Mouse (Mus musculus) cortical plate, adult 2 months (tissue): ENCODE data around the gene Msln.

Experiments
- CTCF ChIP-seq: fragments of 200-500 bp; IDR thresholded peaks from 2 replicates; pipeline ENCODE4 v1.5.1; 2011; ENCODE audit warnings: mild to moderate bottlenecking, control low read depth, low read length; ENCODE audit not compliant: insufficient read depth; ENCODE audit errors: extremely low read depth
- POLR2A ChIP-seq: fragments of 200-500 bp; IDR thresholded peaks from 2 replicates; pipeline ENCODE4 v1.6.1; 2011; ENCODE audit warnings: mild to moderate bottlenecking, low read length, control low read depth; ENCODE audit not compliant: insufficient read depth; ENCODE audit errors: extremely low read depth

DNA sequence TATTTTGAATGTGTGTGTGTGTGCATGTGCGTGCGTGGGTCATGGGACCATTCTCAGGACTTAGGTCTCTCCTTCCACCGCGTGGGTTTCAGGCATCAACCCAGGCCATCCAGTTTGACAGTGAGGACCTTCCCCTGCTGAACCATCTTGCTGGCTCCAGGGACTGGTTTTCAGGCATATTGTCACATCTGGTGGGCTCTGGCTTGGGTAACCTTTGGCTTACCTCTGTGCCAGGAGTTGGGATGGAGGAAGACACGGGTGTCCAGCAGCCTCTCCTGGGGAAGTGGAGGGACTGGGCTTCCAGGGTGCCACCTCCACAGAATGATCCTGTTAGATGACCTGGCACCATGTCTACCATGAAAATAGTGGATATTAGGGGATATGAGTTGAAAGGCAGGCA, 23.8 kb upstream of the Msln start:
- TF ChIP-seq POLR2A (no peak), CTCF (no peak)
